Mouse (Mus musculus): ENCODE results near the gene Nos1ap.

The Nos1ap gene

GRCm38 (mm10) chr1:170368864-170369263, 220.8 kb downstream of the Nos1ap start:
- DNase-seq (ENCODE audit: low spot score in 2 of 2): no peak

GRCm38 (mm10) chr1:170366981-170367700, 222.5 kb downstream of the Nos1ap start:
- no peak for DNase-seq (ENCODE audit: low spot score in 2 of 2)

- DNase-seq (ENCODE audit: low spot score in 2 of 2): no peak
Observed at GRCm38 (mm10) chr1:170363746-170364145, 225.9 kb downstream of the Nos1ap start.

GRCm38 (mm10) chr1:170360183-170360915, 229.3 kb downstream of the Nos1ap start:
- no peak for DNase-seq (ENCODE audit: low spot score in 2 of 2)

- DNase-seq (ENCODE audit: low spot score in 2 of 2): no peak
Observed at GRCm38 (mm10) chr1:170353335-170353734, 236.3 kb downstream of the Nos1ap start.

GRCm38 (mm10) chr1:170351080-170351479, 238.6 kb downstream of the Nos1ap start:
- DNase-seq (ENCODE audit: low spot score in 2 of 2): no peak

GRCm38 (mm10) chr1:170346266-170346665, 243.4 kb downstream of the Nos1ap start:
- no peak for DNase-seq (ENCODE audit: low spot score in 2 of 2)

GRCm38 (mm10) chr1:170343906-170344305, 245.8 kb downstream of the Nos1ap start:
- no peak for DNase-seq (ENCODE audit: low spot score in 2 of 2)

GRCm38 (mm10) chr1:170343081-170343480, 246.6 kb downstream of the Nos1ap start:
- DNase-seq (ENCODE audit: low spot score in 2 of 2): no peak

GRCm38 (mm10) chr1:170339943-170340342, 249.7 kb downstream of the Nos1ap start:
- DNase-seq (ENCODE audit: low spot score in 2 of 2): no peak

- no peak for DNase-seq (ENCODE audit: low spot score in 2 of 2)
Observed at GRCm38 (mm10) chr1:170332775-170333174, 256.9 kb downstream of the Nos1ap start.

- DNase-seq (ENCODE audit: low spot score in 2 of 2): no peak
Observed at GRCm38 (mm10) chr1:170331926-170332325, 257.7 kb downstream of the Nos1ap start.

- DNase-seq (ENCODE audit: low spot score in 2 of 2): no peak
Observed at GRCm38 (mm10) chr1:170325277-170325676, 264.4 kb downstream of the Nos1ap start.

GRCm38 (mm10) chr1:170324312-170324711, 265.3 kb downstream of the Nos1ap start:
- no peak for DNase-seq (ENCODE audit: low spot score in 2 of 2)

- no peak for DNase-seq (ENCODE audit: low spot score in 2 of 2)
Observed at GRCm38 (mm10) chr1:170323001-170323400, 266.7 kb downstream of the Nos1ap start.

GRCm38 (mm10) chr1:170322046-170322445, 267.6 kb downstream of the Nos1ap start:
- DNase-seq (ENCODE audit: low spot score in 2 of 2): no peak

GRCm38 (mm10) chr1:170311431-170311830, 278.2 kb downstream of the Nos1ap start:
- no peak for DNase-seq (ENCODE audit: low spot score in 2 of 2)

- DNase-seq (ENCODE audit: low spot score in 2 of 2): no peak
Observed at GRCm38 (mm10) chr1:170308503-170308902, 281.2 kb downstream of the Nos1ap start, which contains the start of gene Spata46. Spata46 (plus strand) TSS chr1:170308803.

- DNase-seq (ENCODE audit: low spot score in 2 of 2): no peak
Observed at GRCm38 (mm10) chr1:170306232-170306631, 283.4 kb downstream of the Nos1ap start, which contains the start of gene Gm7694. Gm7694 (minus strand) TSS chr1:170306332.

- DNase-seq (ENCODE audit: low spot score in 2 of 2): no peak
Observed at GRCm38 (mm10) chr1:170305002-170305401, 284.7 kb downstream of the Nos1ap start.

- no peak for DNase-seq (ENCODE audit: low spot score in 2 of 2)
Observed at GRCm38 (mm10) chr1:170303103-170303502, 286.6 kb downstream of the Nos1ap start.

GRCm38 (mm10) chr1:170302456-170302855, 287.2 kb downstream of the Nos1ap start:
- DNase-seq (ENCODE audit: low spot score in 2 of 2): no peak

GRCm38 (mm10) chr1:170301686-170302085, 288.0 kb downstream of the Nos1ap start:
- DNase-seq (ENCODE audit: low spot score in 2 of 2): no peak
